Mouse (Mus musculus) ES-Bruce4 (cell line): ENCODE results near the gene Zbtb20.

Source experiments
- CTCF ChIP-seq: IDR thresholded peaks from one replicate; pipeline ENCODE4 v1.8.1; 2011; ENCODE audit warnings: low read depth, low read length
- EP300 ChIP-seq: IDR thresholded peaks from 2 replicates; pipeline ENCODE4 v1.6.1; 2011; ENCODE audit warnings: low read depth, low read length; ENCODE audit not compliant: insufficient read depth
- POLR2A ChIP-seq: IDR thresholded peaks from one replicate; pipeline ENCODE4 v1.8.1; 2011; ENCODE audit warnings: low read length; ENCODE audit not compliant: insufficient read depth

GRCm38 (mm10) chr16:42876021-42877000, 630 bp downstream of the Zbtb20 start:
- TF ChIP-seq POLR2A (no peak), CTCF (no peak), EP300 (no peak)
